Mouse (Mus musculus) heart, embryonic 14.5 days (tissue): ENCODE measurements at regions not wholly inside any gene's neighbourhood (a gene's known extent, or its start where the extent isn't known, plus 50 kb on each side); places are given as distances from the start of the nearest gene placed in this dataset.
A peak's percentile ranks its signal among the peaks of the same experiment; 100 is the strongest.

ENCODE experiments used
- ATAC-seq: fragments of 200-750 bp; cut with Nextera tagmentation; 2 replicates; pipeline ENCODE4 v1.8.0; 2017; ENCODE audit warnings: low read depth, moderate TSS enrichment; ENCODE audit not compliant: insufficient number of reproducible peaks, insufficient read depth, low FRiP score
- H3K27ac ChIP-seq, 2 experiments: fragments of 200-500 bp in 1 of 2; fragments of 300-500 bp in 1 of 2; sonication (generic) in 1 of 2; replicated peaks in 1 of 2; 2 replicates each; pipeline ENCODE4 v1.5.1; 2012 to 2014; ENCODE audit warnings: low read depth in 2 of 2, low read length in 2 of 2, control low read depth in 1 of 2, mild to moderate bottlenecking in 1 of 2, mixed read lengths in 1 of 2; ENCODE audit not compliant: control insufficient read depth in 1 of 2, insufficient read depth in 1 of 2
- H3K27me3 ChIP-seq: fragments of 300-500 bp; sonication (generic); 2 replicates; pipeline ENCODE4 v1.6.1; 2014; ENCODE audit warnings: mild to moderate bottlenecking, low read length, control low read depth; ENCODE audit not compliant: control insufficient read depth, insufficient read depth
- H3K36me3 ChIP-seq: fragments of 300-500 bp; sonication (generic); 2 replicates; pipeline ENCODE4 v1.6.1; 2014; ENCODE audit warnings: mild to moderate bottlenecking, control low read depth, low read length, mixed read lengths; ENCODE audit not compliant: control insufficient read depth, insufficient read depth
- H3K4me1 ChIP-seq, 2 experiments: fragments of 200-500 bp in 1 of 2; fragments of 300-500 bp in 1 of 2; sonication (generic) in 1 of 2; 2 replicates each; pipeline ENCODE4 v1.6.1; 2012 to 2014; ENCODE audit warnings: low read length in 2 of 2, control low read depth in 1 of 2, mixed read lengths in 1 of 2; ENCODE audit not compliant: control insufficient read depth in 2 of 2, insufficient read depth in 2 of 2
- H3K4me2 ChIP-seq: fragments of 300-500 bp; sonication (generic); 2 replicates; pipeline ENCODE4 v1.6.1; 2014; ENCODE audit warnings: mild to moderate bottlenecking, low read length
- H3K4me3 ChIP-seq, 2 experiments: fragments of 200-500 bp in 1 of 2; fragments of 300-500 bp in 1 of 2; sonication (generic) in 1 of 2; 2 replicates each; pipeline ENCODE4 v1.5.1; 2012 to 2014; ENCODE audit warnings: low read length in 2 of 2, mild to moderate bottlenecking in 2 of 2, control low read depth in 1 of 2, low read depth in 1 of 2, moderate library complexity in 1 of 2; ENCODE audit not compliant: control insufficient read depth in 1 of 2, insufficient read depth in 1 of 2
- H3K9ac ChIP-seq: fragments of 300-500 bp; sonication (generic); 2 replicates; pipeline ENCODE4 v1.6.1; 2014; ENCODE audit warnings: mild to moderate bottlenecking, low read length
- H3K9me3 ChIP-seq: fragments of 300-500 bp; sonication (generic); 2 replicates; pipeline ENCODE4 v1.6.1; 2016; ENCODE audit warnings: low read length, control low read depth; ENCODE audit not compliant: control insufficient read depth
- WGBS: fragments of 180-500 bp; shearing (Covaris S2); extraction: QIAGEN DNeasy Blood & Tissue Kit; methylation state at CpG from one replicate; pipeline ENCODE4 v1.1.7; 2014; 5-methylcytosine and 5-hydroxymethylcytosine counted together

GRCm38 (mm10) chr7:124861397-124861796, 583.1 kb upstream of the Kdm8 start:
- H3K4me1 ChIP-seq = no peaks in the 10 kb centered on the region
- 81% methylated on average over 2 of the region's 2 CpGs for WGBS

GRCm38 (mm10) chr7:124868133-124868603, 576.3 kb upstream of the Kdm8 start:
- Histone ChIP-seq H3K27me3 (no peaks in the 10 kb centered on the region), H3K9me3 (no peaks in the 10 kb centered on the region), H3K36me3 (no peaks in the 10 kb centered on the region), H3K27ac (no peak overlapping the region), H3K4me1 (no peaks in the 10 kb centered on the region), H3K4me2 (no peak overlapping the region), H3K4me3 (no peak overlapping the region), H3K9ac (no peak overlapping the region)
- ATAC-seq = no peak
- WGBS = 47% methylated on average over 6 of the region's 6 CpGs

More at GRCm38 (mm10) chr7:124861397-124861796, 583.1 kb upstream of the Kdm8 start:
- H3K36me3 ChIP-seq = no peaks in the 10 kb centered on the region
- H3K4me2 ChIP-seq = no peak overlapping the region
- no peaks in the 10 kb centered on the region for H3K27me3 ChIP-seq
- no peak overlapping the region for H3K9ac ChIP-seq
- H3K9me3 ChIP-seq = 0 out of 2 replicates have a peak, but pooled peaks cover 2% of the 10 kb centered on the region
- H3K27ac ChIP-seq = no peak overlapping the region
- H3K4me3 ChIP-seq = no peak overlapping the region
- ATAC-seq = no peak

DNA sequence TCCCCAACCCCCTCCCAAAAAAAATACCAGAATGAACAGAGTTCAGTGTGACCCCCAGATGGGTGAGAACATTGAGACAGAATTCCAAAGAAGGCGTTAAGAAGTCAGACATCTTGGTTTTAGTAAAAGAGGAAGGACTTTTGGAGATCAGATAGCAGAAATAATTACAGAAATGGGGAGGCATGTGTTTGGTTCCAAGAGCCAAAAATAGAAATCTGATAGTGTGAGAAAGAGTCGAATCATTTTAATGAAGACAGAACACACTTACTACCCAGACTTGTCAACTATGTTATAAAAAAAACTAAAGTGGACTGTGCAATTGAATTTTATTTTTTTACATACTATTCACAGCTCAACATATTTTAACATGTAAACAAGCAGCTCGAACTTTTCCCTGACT, 575.9 kb upstream of the Kdm8 start:
- no peak overlapping the region for H3K4me3 ChIP-seq
- H3K4me2 ChIP-seq = no peak overlapping the region
- H3K36me3 ChIP-seq = no peaks in the 10 kb centered on the region
- ATAC-seq = no peak
- no peak overlapping the region for H3K27ac ChIP-seq
- H3K9ac ChIP-seq = no peak overlapping the region
- WGBS = 48% methylated on average over 3 of the region's 3 CpGs
- no peaks in the 10 kb centered on the region for H3K27me3 ChIP-seq
- no peaks in the 10 kb centered on the region for H3K9me3 ChIP-seq
- no peaks in the 10 kb centered on the region for H3K4me1 ChIP-seq

- H3K9me3 ChIP-seq = peaks cover 4% of the 10 kb centered on the region; the same call in 1 of the 2 replicates
- H3K9ac ChIP-seq = no peak overlapping the region
- H3K27me3 ChIP-seq = no peaks in the 10 kb centered on the region
- no peak overlapping the region for H3K4me3 ChIP-seq
- no peak overlapping the region for H3K4me2 ChIP-seq
- H3K4me1 ChIP-seq = no peaks in the 10 kb centered on the region
- no peaks in the 10 kb centered on the region for H3K36me3 ChIP-seq
- 72% methylated on average over 6 of the region's 6 CpGs for WGBS
- ATAC-seq = no peak
- H3K27ac ChIP-seq = no peak overlapping the region
Observed at GRCm38 (mm10) chr7:124880771-124881170, 563.7 kb upstream of the Kdm8 start.

DNA sequence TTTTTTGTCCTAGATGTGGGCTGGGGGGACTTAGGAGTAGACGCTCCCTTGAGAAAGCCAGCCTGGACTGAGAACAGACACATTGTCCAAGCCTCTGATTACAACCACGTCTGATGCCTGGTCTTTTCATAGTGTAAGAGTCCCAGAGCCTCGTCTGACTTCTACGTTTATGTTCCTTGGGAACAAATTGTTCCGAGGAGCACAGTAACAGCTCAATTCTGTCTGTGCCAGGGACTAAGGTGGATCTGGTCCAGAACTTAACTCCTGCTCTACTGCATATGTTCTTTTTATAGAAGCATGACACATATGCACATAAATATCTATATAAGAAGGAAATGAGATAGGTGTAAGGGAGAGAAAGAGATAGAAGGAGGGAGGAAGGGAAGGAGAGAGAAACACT, 537.2 kb upstream of the Kdm8 start:
- H3K9ac ChIP-seq = no peak overlapping the region
- no peaks in the 10 kb centered on the region for H3K4me1 ChIP-seq
- H3K4me2 ChIP-seq = no peak overlapping the region
- H3K27ac ChIP-seq = peak overlapping the region in 1 of 2 experiments; percentile 37; a peak in 2 of 4 replicates
- no peaks in the 10 kb centered on the region for H3K27me3 ChIP-seq
- peaks cover 18% of the 10 kb centered on the region for H3K9me3 ChIP-seq
- ATAC-seq = peak; percentile 28; the same call in 1 of the 2 replicates
- WGBS = 58% methylated on average over 5 of the region's 5 CpGs
- no peak overlapping the region for H3K4me3 ChIP-seq
- no peaks in the 10 kb centered on the region for H3K36me3 ChIP-seq

DNA sequence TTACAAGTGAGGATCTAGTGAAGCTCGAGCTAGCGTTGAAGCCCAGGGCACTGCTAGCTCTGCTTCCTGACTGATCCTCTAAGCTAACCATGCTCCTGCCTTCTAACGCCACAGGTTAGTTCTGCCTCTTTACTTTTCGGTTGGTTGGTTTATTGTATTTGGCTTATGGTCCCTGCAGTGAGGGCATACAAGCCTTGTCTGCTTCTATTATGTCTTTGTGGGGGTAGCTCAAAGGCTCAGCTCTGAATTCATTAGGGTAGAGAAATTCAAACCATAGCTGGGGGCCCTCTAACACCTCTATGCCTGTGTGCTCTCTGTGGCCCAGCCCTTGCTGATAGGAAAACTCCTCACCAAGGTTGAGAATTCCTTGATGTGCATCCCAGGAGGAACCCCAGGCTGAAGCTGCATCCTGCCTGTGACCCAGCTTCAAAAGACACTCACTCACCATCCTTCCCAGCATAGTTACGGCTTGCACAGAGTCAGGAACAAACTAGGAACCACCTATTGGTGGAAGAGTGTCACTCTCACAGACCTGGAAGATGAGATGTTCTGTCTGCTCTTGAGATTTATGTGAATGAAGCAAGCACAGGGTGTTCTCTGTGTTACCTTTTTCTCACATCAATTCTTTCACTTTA, 536.7 kb upstream of the Kdm8 start:
- Histone ChIP-seq H3K4me3 (no peak overlapping the region), H3K9me3 (peaks cover 18% of the 10 kb centered on the region), H3K36me3 (no peaks in the 10 kb centered on the region), H3K27me3 (no peaks in the 10 kb centered on the region), H3K27ac (peak overlapping the region; percentile 37 to 41; a peak in 2 of 4 replicates), H3K9ac (no peak overlapping the region), H3K4me2 (no peak overlapping the region; the same call in 1 of the 2 replicates), H3K4me1 (no peaks in the 10 kb centered on the region)
- 69% methylated on average over 5 of the region's 5 CpGs for WGBS
- no peak for ATAC-seq

DNA sequence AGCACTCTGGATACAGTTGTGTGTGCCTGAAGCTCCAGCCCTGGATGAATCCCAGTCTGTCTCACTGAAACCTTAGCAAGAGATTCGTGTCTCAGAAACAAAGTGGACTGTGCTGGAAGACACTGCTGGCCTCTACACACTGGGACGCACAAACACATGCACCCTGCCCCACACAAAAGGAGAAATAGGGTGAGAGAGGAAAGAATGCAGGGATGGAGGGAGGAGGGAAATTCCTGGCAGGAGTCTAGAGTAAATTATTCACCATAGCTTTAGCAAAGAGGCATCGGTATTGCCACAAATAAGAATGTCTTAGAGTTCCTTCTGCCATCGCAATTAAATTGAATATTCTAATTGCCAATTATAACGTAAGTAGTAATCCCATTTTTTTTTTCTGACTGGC, 530.4 kb upstream of the Kdm8 start:
- WGBS = 74% methylated on average over 5 of the region's 5 CpGs
- no peaks in the 10 kb centered on the region for H3K36me3 ChIP-seq
- no peak overlapping the region for H3K4me2 ChIP-seq
- ATAC-seq = no peak
- no peak overlapping the region for H3K4me3 ChIP-seq
- H3K9ac ChIP-seq = no peak overlapping the region
- H3K27me3 ChIP-seq = no peaks in the 10 kb centered on the region
- no peak overlapping the region for H3K27ac ChIP-seq
- H3K9me3 ChIP-seq = peaks cover 10% of the 10 kb centered on the region; the same call in 1 of the 2 replicates
- H3K4me1 ChIP-seq = no peaks in the 10 kb centered on the region

DNA sequence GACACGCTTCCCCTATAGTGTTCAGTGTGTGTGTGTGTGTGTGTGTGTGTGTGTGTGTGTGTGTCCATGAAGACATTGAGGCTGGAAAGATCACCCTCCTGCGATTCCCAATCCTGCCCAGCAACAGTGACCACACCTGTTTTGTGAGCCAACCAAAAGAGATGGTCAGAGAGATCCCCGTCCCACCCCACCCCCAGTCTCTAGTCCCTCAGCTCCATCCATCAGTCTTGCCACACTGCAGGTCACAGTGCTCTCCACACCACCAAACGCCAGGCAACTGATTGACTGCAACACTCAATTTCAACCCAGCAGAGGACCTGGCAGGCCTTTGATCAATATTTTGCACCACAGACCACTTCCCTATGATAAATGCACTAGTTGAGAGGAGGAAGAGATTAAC, 530.0 kb upstream of the Kdm8 start:
- H3K27me3 ChIP-seq = no peaks in the 10 kb centered on the region
- no peak overlapping the region for H3K9ac ChIP-seq
- ATAC-seq = no peak
- WGBS = 66% methylated on average over 4 of the region's 4 CpGs
- H3K36me3 ChIP-seq = no peaks in the 10 kb centered on the region
- H3K4me2 ChIP-seq = no peak overlapping the region
- H3K9me3 ChIP-seq = peaks cover 6% of the 10 kb centered on the region; the same call in 1 of the 2 replicates
- H3K27ac ChIP-seq = no peak overlapping the region
- H3K4me1 ChIP-seq = no peaks in the 10 kb centered on the region
- no peak overlapping the region for H3K4me3 ChIP-seq
